Mouse (Mus musculus): ENCODE results near the gene Aldh1b1. TPM values are rescaled to one million over a fixed set of nuclear protein-coding genes. Genes with fewer than 3 reads are reported as not detected.
A peak's percentile ranks its signal among the peaks of the same experiment; 100 is the strongest.

Aldh1b1 gene
- polyA plus RNA-seq, 1 experiment from 2014 or later: 91.5 TPM

- peaks cover 18% of the 10 kb centered on the region for H3K4me1 ChIP-seq (ENCODE audit: insufficient read depth)
- no peak overlapping the region for H3K9ac ChIP-seq (replicated peaks)
- no peak overlapping the region; the same call in 1 of the 2 replicates for H3K4me2 ChIP-seq (ENCODE audit: low read depth, low read length)
- DNase-seq: no peak
- no peaks in the 10 kb centered on the region for H3K9me3 ChIP-seq (ENCODE audit: low read length)
- H3K4me3 ChIP-seq (ENCODE audit: low read depth, low read length): no peak overlapping the region
- no peak for ATAC-seq
- no peak for TF ChIP-seq EP300 (IDR thresholded peaks at IDR 0.05; ENCODE audit: low read depth)
- no peak for TF ChIP-seq CTCF (IDR thresholded peaks at IDR 0.05; ENCODE audit: low read depth)
- peaks cover 26% of the 10 kb centered on the region for H3K27me3 ChIP-seq (ENCODE audit: insufficient read depth, low read length)
- 9% methylated on average over 16 of the region's 16 CpGs for WGBS (ENCODE audit: insufficient replicate concordance)
- no peaks in the 10 kb centered on the region for H3K36me3 ChIP-seq (replicated peaks; ENCODE audit: insufficient read depth, low read length)
- no peak overlapping the region for H3K27ac ChIP-seq (ENCODE audit: low read depth)
These were observed 33.7 kb upstream of the Aldh1b1 start for GRCm38 (mm10) chr4:45765121-45765564.

- Histone ChIP-seq H3K9me3 (ENCODE audit: low read length) (no peaks in the 10 kb centered on the region), H3K27me3 (ENCODE audit: insufficient read depth, low read length) (peaks cover 26% of the 10 kb centered on the region), H3K4me1 (ENCODE audit: insufficient read depth) (peaks cover 18% of the 10 kb centered on the region), H3K36me3 (replicated peaks; ENCODE audit: insufficient read depth, low read length) (no peaks in the 10 kb centered on the region), H3K4me2 (ENCODE audit: low read depth, low read length) (no peak overlapping the region; the same call in 1 of the 2 replicates), H3K9ac (replicated peaks) (no peak overlapping the region), H3K4me3 (ENCODE audit: low read depth, low read length) (no peak overlapping the region), H3K27ac (ENCODE audit: low read depth) (no peak overlapping the region)
- no peak for DNase-seq
- 4% methylated on average over 16 of the region's 18 CpGs for WGBS (ENCODE audit: insufficient replicate concordance)
- no peak for ATAC-seq
- TF ChIP-seq CTCF (IDR thresholded peaks at IDR 0.05; ENCODE audit: low read depth) (no peak), EP300 (IDR thresholded peaks at IDR 0.05; ENCODE audit: low read depth) (no peak)
These were observed 33.1 kb upstream of the Aldh1b1 start for GRCm38 (mm10) chr4:45765565-45766201.

- H3K9me3 ChIP-seq (ENCODE audit: low read length): no peaks in the 10 kb centered on the region
- DNase-seq (no peak), ATAC-seq (no peak)
- H3K4me3 ChIP-seq (ENCODE audit: low read depth, low read length): no peak overlapping the region
- no peak overlapping the region for H3K9ac ChIP-seq (replicated peaks)
- H3K27ac ChIP-seq (ENCODE audit: low read depth): no peak overlapping the region
- TF ChIP-seq EP300 (IDR thresholded peaks at IDR 0.05; ENCODE audit: low read depth) (no peak), CTCF (IDR thresholded peaks at IDR 0.05; ENCODE audit: low read depth) (no peak)
- peaks cover 26% of the 10 kb centered on the region for H3K27me3 ChIP-seq (ENCODE audit: insufficient read depth, low read length)
- H3K4me2 ChIP-seq (ENCODE audit: low read depth, low read length): no peak overlapping the region
- peaks cover 18% of the 10 kb centered on the region for H3K4me1 ChIP-seq (ENCODE audit: insufficient read depth)
- H3K36me3 ChIP-seq (replicated peaks; ENCODE audit: insufficient read depth, low read length): no peaks in the 10 kb centered on the region
- 79% methylated on average over 7 of the region's 7 CpGs for WGBS (ENCODE audit: insufficient replicate concordance)
These were observed 32.0 kb upstream of the Aldh1b1 start for GRCm38 (mm10) chr4:45766774-45767173.

- Histone ChIP-seq H3K4me2 (ENCODE audit: low read depth, low read length) (no peak overlapping the region), H3K27ac (ENCODE audit: low read depth) (no peak overlapping the region), H3K4me1 (ENCODE audit: insufficient read depth) (peaks cover 18% of the 10 kb centered on the region), H3K4me3 (ENCODE audit: low read depth, low read length) (no peak overlapping the region), H3K9ac (replicated peaks) (no peak overlapping the region), H3K36me3 (replicated peaks; ENCODE audit: insufficient read depth, low read length) (no peaks in the 10 kb centered on the region), H3K9me3 (ENCODE audit: low read length) (no peaks in the 10 kb centered on the region), H3K27me3 (ENCODE audit: insufficient read depth, low read length) (peaks cover 26% of the 10 kb centered on the region)
- TF ChIP-seq CTCF (IDR thresholded peaks at IDR 0.05; ENCODE audit: low read depth): no peak
- TF ChIP-seq EP300 (IDR thresholded peaks at IDR 0.05; ENCODE audit: low read depth): no peak
- 28% methylated on average over 11 of the region's 11 CpGs for WGBS (ENCODE audit: insufficient replicate concordance)
- no peak for DNase-seq
- ATAC-seq: no peak; the same call in 1 of the 2 replicates
These were observed 30.8 kb upstream of the Aldh1b1 start for GRCm38 (mm10) chr4:45767891-45768558.

- no peaks in the 10 kb centered on the region for H3K36me3 ChIP-seq (replicated peaks; ENCODE audit: insufficient read depth, low read length)
- no peak overlapping the region for H3K27ac ChIP-seq (ENCODE audit: low read depth)
- ATAC-seq (peak; percentile 38; the same call in 1 of the 2 replicates), DNase-seq (no peak)
- 55% methylated on average over 10 of the region's 10 CpGs for WGBS (ENCODE audit: insufficient replicate concordance)
- peaks cover 12% of the 10 kb centered on the region for H3K4me1 ChIP-seq (ENCODE audit: insufficient read depth)
- no peak for TF ChIP-seq CTCF (IDR thresholded peaks at IDR 0.05; ENCODE audit: low read depth)
- no peak for TF ChIP-seq EP300 (IDR thresholded peaks at IDR 0.05; ENCODE audit: low read depth)
- no peaks in the 10 kb centered on the region for H3K9me3 ChIP-seq (ENCODE audit: low read length)
- no peak overlapping the region for H3K4me3 ChIP-seq (ENCODE audit: low read depth, low read length)
- peaks cover 22% of the 10 kb centered on the region for H3K27me3 ChIP-seq (ENCODE audit: insufficient read depth, low read length)
- no peak overlapping the region for H3K9ac ChIP-seq (replicated peaks)
- H3K4me2 ChIP-seq (ENCODE audit: low read depth, low read length): no peak overlapping the region
These were observed 29.7 kb upstream of the Aldh1b1 start for GRCm38 (mm10) chr4:45769141-45769540.

GRCm38 (mm10) chr4:45769791-45770637 lies 28.8 kb upstream of the Aldh1b1 start:
- ATAC-seq: no peak
- Histone ChIP-seq H3K4me3 (ENCODE audit: low read depth, low read length) (no peak overlapping the region), H3K27me3 (ENCODE audit: insufficient read depth, low read length) (peaks cover 15% of the 10 kb centered on the region), H3K36me3 (replicated peaks; ENCODE audit: insufficient read depth, low read length) (no peaks in the 10 kb centered on the region), H3K9me3 (ENCODE audit: low read length) (no peaks in the 10 kb centered on the region), H3K9ac (replicated peaks) (no peak overlapping the region), H3K4me2 (ENCODE audit: low read depth, low read length) (no peak overlapping the region), H3K27ac (ENCODE audit: low read depth) (no peak overlapping the region), H3K4me1 (ENCODE audit: insufficient read depth) (peaks cover 6% of the 10 kb centered on the region)
- TF ChIP-seq EP300 (IDR thresholded peaks at IDR 0.05; ENCODE audit: low read depth) (no peak), CTCF (IDR thresholded peaks at IDR 0.05; ENCODE audit: low read depth) (no peak)
- no peak for DNase-seq
- 41% methylated on average over 10 of the region's 10 CpGs for WGBS (ENCODE audit: insufficient replicate concordance)
